Mouse (Mus musculus) MEL (cell line): ENCODE data around the gene Ikzf2. TPM values are rescaled to one million over a fixed set of nuclear protein-coding genes. Genes with fewer than 3 reads are reported as not detected.

Source experiments
- DNase-seq: peaks from one replicate; pipeline ENCODE4 v3.0.0; 2011; ENCODE audit warnings: low read depth, low spot score
- H3K27ac ChIP-seq: 2 replicates; pipeline ENCODE4 v1.5.1; 2012; ENCODE audit warnings: low read depth, mild to moderate bottlenecking, control low read depth, low read length, moderate library complexity; ENCODE audit not compliant: control insufficient read depth
- H3K27me3 ChIP-seq, 2 experiments: fragments of 150-350 bp in 1 of 2; sonication (generic) in 1 of 2; 2 replicates each; pipeline ENCODE4 v1.6.1; 2012; ENCODE audit warnings: low read length in 2 of 2, mild to moderate bottlenecking in 2 of 2, improper control_type of control experiment in 1 of 2, moderate library complexity in 1 of 2; ENCODE audit not compliant: insufficient read depth in 2 of 2, control insufficient read depth in 1 of 2
- H3K36me3 ChIP-seq, 2 experiments: 2 replicates each; pipeline ENCODE4 v1.6.1; 2012 to 2014; ENCODE audit warnings: low read length in 2 of 2, improper control_type of control experiment in 1 of 2, inconsistent platforms in 1 of 2, mild to moderate bottlenecking in 1 of 2; ENCODE audit not compliant: insufficient read depth in 2 of 2, control insufficient read depth in 1 of 2
- H3K4me1 ChIP-seq, 2 experiments: fragments of 150-350 bp in 1 of 2; sonication (generic) in 1 of 2; 2 replicates each; pipeline ENCODE4 v1.6.1; 2012; ENCODE audit warnings: low read length in 2 of 2, improper control_type of control experiment in 1 of 2, mild to moderate bottlenecking in 1 of 2; ENCODE audit not compliant: insufficient read depth in 2 of 2, control insufficient read depth in 1 of 2
- H3K4me3 ChIP-seq, 2 experiments: fragments of 150-350 bp in 1 of 2; sonication (generic) in 1 of 2; 2 replicates each; pipeline ENCODE4 v1.5.1; 2012; ENCODE audit warnings: low read depth in 2 of 2, low read length in 2 of 2, mild to moderate bottlenecking in 2 of 2, moderate library complexity in 2 of 2, control low read depth in 1 of 2, improper control_type of control experiment in 1 of 2; ENCODE audit not compliant: control insufficient read depth in 1 of 2, insufficient read depth in 1 of 2
- H3K79me2 ChIP-seq: 2 replicates; pipeline ENCODE4 v1.6.1; 2012; ENCODE audit warnings: mild to moderate bottlenecking, low read length, moderate library complexity; ENCODE audit not compliant: control insufficient read depth, poor library complexity, insufficient read depth
- H3K9ac ChIP-seq: 2 replicates; pipeline ENCODE4 v1.6.1; 2012; ENCODE audit warnings: low read depth, mild to moderate bottlenecking, control low read depth, low read length, moderate library complexity; ENCODE audit not compliant: control insufficient read depth, poor library complexity, severe bottlenecking
- H3K9me3 ChIP-seq: fragments of 150-350 bp; sonication (generic); replicated peaks from 2 replicates; pipeline ENCODE4 v1.6.1; 2012; ENCODE audit warnings: mild to moderate bottlenecking, low read length, improper control_type of control experiment, moderate library complexity; ENCODE audit not compliant: insufficient read depth
- BHLHE40 ChIP-seq: IDR thresholded peaks from 2 replicates; pipeline ENCODE4 v1.6.1; 2012; ENCODE audit warnings: low read depth, mild to moderate bottlenecking, inconsistent platforms, low read length, improper control_type of control experiment, borderline replicate concordance
- CHD1 ChIP-seq: IDR thresholded peaks from 2 replicates; pipeline ENCODE4 v1.6.1; 2012; ENCODE audit warnings: low read depth, mild to moderate bottlenecking, inconsistent platforms, low read length, improper control_type of control experiment
- CHD2 ChIP-seq: IDR thresholded peaks from 2 replicates; pipeline ENCODE4 v1.6.1; 2011; ENCODE audit warnings: low read length, improper control_type of control experiment
- CTCF ChIP-seq, 3 experiments: IDR thresholded peaks in 2 of 3; conservative IDR thresholded peaks in 1 of 3; 2 replicates each; pipeline ENCODE4 v1.5.1; 2011 to 2012; ENCODE audit warnings: low read length in 3 of 3, low read depth in 2 of 3, mild to moderate bottlenecking in 2 of 3, improper control_type of control experiment in 1 of 3, inconsistent platforms in 1 of 3, mixed read lengths in 1 of 3, moderate library complexity in 1 of 3; ENCODE audit not compliant: control insufficient read depth in 1 of 3, insufficient read depth in 1 of 3, poor library complexity in 1 of 3, severe bottlenecking in 1 of 3
- E2F4 ChIP-seq: IDR thresholded peaks from 2 replicates; pipeline ENCODE4 v1.6.1; 2011; ENCODE audit warnings: low read depth, low read length, improper control_type of control experiment, borderline replicate concordance
- GABPA ChIP-seq: IDR thresholded peaks from 2 replicates; pipeline ENCODE4 v1.6.1; 2012; ENCODE audit warnings: low read depth, mild to moderate bottlenecking, inconsistent platforms, low read length, improper control_type of control experiment, moderate library complexity
- GATA1 ChIP-seq: IDR thresholded peaks from 2 replicates; pipeline ENCODE4 v1.6.1; 2011; ENCODE audit warnings: low read depth, low read length, improper control_type of control experiment
- KAT2A ChIP-seq: conservative IDR thresholded peaks from 2 replicates; pipeline ENCODE4 v1.6.1; 2012; ENCODE audit warnings: low read depth, low read length, improper control_type of control experiment, inconsistent platforms
- MAFK ChIP-seq: IDR thresholded peaks from 2 replicates; pipeline ENCODE4 v1.6.1; 2011; ENCODE audit warnings: low read depth, mild to moderate bottlenecking, low read length, improper control_type of control experiment, borderline replicate concordance
- MAX ChIP-seq: IDR thresholded peaks from 2 replicates; pipeline ENCODE4 v1.6.1; 2011; ENCODE audit warnings: low read length, improper control_type of control experiment
- MAZ ChIP-seq: IDR thresholded peaks from 2 replicates; pipeline ENCODE4 v1.6.1; 2012; ENCODE audit warnings: low read depth, mild to moderate bottlenecking, inconsistent platforms, low read length, improper control_type of control experiment
- MXI1 ChIP-seq: IDR thresholded peaks from 2 replicates; pipeline ENCODE4 v1.6.1; 2011; ENCODE audit warnings: mild to moderate bottlenecking, low read depth, low read length, improper control_type of control experiment
- MYB ChIP-seq: IDR thresholded peaks from 2 replicates; pipeline ENCODE4 v1.6.1; 2011; ENCODE audit warnings: mild to moderate bottlenecking, low read depth, low read length, improper control_type of control experiment
- MYC ChIP-seq: IDR thresholded peaks from 2 replicates; pipeline ENCODE4 v1.6.1; 2011; ENCODE audit warnings: low read depth, mild to moderate bottlenecking, low read length, improper control_type of control experiment, moderate library complexity
- NELFE ChIP-seq: IDR thresholded peaks from 2 replicates; pipeline ENCODE4 v1.6.1; 2011; ENCODE audit warnings: low read depth, low read length, improper control_type of control experiment
- POLR2AphosphoS2 ChIP-seq: IDR thresholded peaks from 2 replicates; pipeline ENCODE4 v1.6.1; 2011; ENCODE audit warnings: low read length, improper control_type of control experiment
- POLR2AphosphoS5 ChIP-seq: IDR thresholded peaks from 2 replicates; pipeline ENCODE4 v1.6.1; 2012; ENCODE audit warnings: low read depth, borderline replicate concordance, mild to moderate bottlenecking, inconsistent platforms, low read length, moderate library complexity, mixed read lengths
- RCOR1 ChIP-seq: IDR thresholded peaks from 2 replicates; pipeline ENCODE4 v1.6.1; 2012; ENCODE audit warnings: low read depth, mild to moderate bottlenecking, inconsistent platforms, low read length, improper control_type of control experiment
- SIN3A ChIP-seq: IDR thresholded peaks from 2 replicates; pipeline ENCODE4 v1.6.1; 2012; ENCODE audit warnings: low read length, improper control_type of control experiment, inconsistent platforms
- SMC3 ChIP-seq: IDR thresholded peaks from 2 replicates; pipeline ENCODE4 v1.6.1; 2011; ENCODE audit warnings: low read depth, low read length, improper control_type of control experiment
- TBP ChIP-seq: IDR thresholded peaks from 2 replicates; pipeline ENCODE4 v1.8.0; 2011; ENCODE audit warnings: low read depth, low read length, improper control_type of control experiment
- USF1 ChIP-seq: IDR thresholded peaks from 2 replicates; pipeline ENCODE4 v1.6.1; 2014; ENCODE audit warnings: low read depth, mild to moderate bottlenecking, inconsistent platforms, low read length, improper control_type of control experiment, moderate library complexity
- ZC3H11A ChIP-seq: IDR thresholded peaks from 2 replicates; pipeline ENCODE4 v1.6.1; 2012; ENCODE audit warnings: low read depth, mild to moderate bottlenecking, inconsistent platforms, low read length, improper control_type of control experiment
- polyA plus RNA-seq, 2 experiments: library from polyadenylated mRNA; stranded (reverse) in 1 of 2; unstranded in 1 of 2; fragments of >175 nt in 1 of 2; fragments of >200 nt in 1 of 2; gene quantifications; 2 replicates each; pipeline versions ENCODE4 v1.2.1 to v1.2.4; 2012; ENCODE audit warnings: low replicate concordance in 2 of 2, low read depth in 1 of 2; ENCODE audit not compliant: insufficient read length in 2 of 2, insufficient read depth in 1 of 2, missing spikeins in 1 of 2
- total RNA-seq: library from RNA; depleted of rRNA; stranded (reverse); fragments of 300-350 nt; gene quantifications from 2 replicates; pipeline ENCODE4 v1.2.3, GENCODE M21; 2012

Gene Ikzf2
- total and polyA plus RNA-seq, 3 experiments, result 2.9 to 5.6 TPM; not detected in 1

- no peaks in the 10 kb centered on the region for H3K36me3 ChIP-seq
- TF ChIP-seq MYB (no peak), TBP (no peak), MAFK (no peak), GABPA (no peak), POLR2AphosphoS2 (no peak), POLR2AphosphoS5 (no peak), GATA1 (no peak), USF1 (no peak), E2F4 (no peak), MAX (no peak), RCOR1 (no peak), CTCF (IDR thresholded peaks at IDR 0.05 in 2 of 3, conservative IDR thresholded peaks at IDR 0.05 in 1 of 3; ENCODE audit: control insufficient read depth in 1 of 3, insufficient read depth in 1 of 3, low read depth in 2 of 3, low read length in 3 of 3, poor library complexity in 1 of 3, severe bottlenecking in 1 of 3) (no peak), SMC3 (no peak), KAT2A (no peak)
- H3K27me3 ChIP-seq, result no peaks in the 10 kb centered on the region; a peak in 1 of 4 replicates
- H3K4me1 ChIP-seq, result no peaks in the 10 kb centered on the region
- H3K27ac ChIP-seq, result no peak overlapping the region
- H3K9ac ChIP-seq, result no peak overlapping the region
- DNase-seq, result no peak
- H3K79me2 ChIP-seq, result no peaks in the 10 kb centered on the region
- H3K9me3 ChIP-seq, result no peaks in the 10 kb centered on the region
- no peak overlapping the region for H3K4me3 ChIP-seq
These were observed 21.5 kb upstream of the Ikzf2 start for GRCm38 (mm10) chr1:69708571-69708970.

GRCm38 (mm10) chr1:69703506-69704156 is 16.6 kb upstream of the Ikzf2 start:
- no peak for TF ChIP-seq MXI1
- TF ChIP-seq CHD1, result no peak
- TF ChIP-seq MYB, result no peak
- TF ChIP-seq MAFK, result no peak
- no peak for TF ChIP-seq NELFE
- no peak for TF ChIP-seq MAX
- TF ChIP-seq RCOR1, result no peak
- TF ChIP-seq MAZ, result no peak
- no peak for TF ChIP-seq BHLHE40
- TF ChIP-seq E2F4, result no peak
- no peak for TF ChIP-seq GABPA
- TF ChIP-seq TBP, result no peak
- TF ChIP-seq CHD2, result no peak
- no peak for TF ChIP-seq GATA1
- no peak for TF ChIP-seq ZC3H11A
- no peak for TF ChIP-seq SIN3A
- no peak for TF ChIP-seq MYC
- TF ChIP-seq SMC3, result no peak
- no peak for TF ChIP-seq POLR2AphosphoS2
- Histone ChIP-seq H3K36me3 (no peaks in the 10 kb centered on the region), H3K9me3 (no peaks in the 10 kb centered on the region), H3K4me3 (no peak overlapping the region), H3K27ac (no peak overlapping the region), H3K79me2 (no peaks in the 10 kb centered on the region), H3K27me3 (no peaks in the 10 kb centered on the region; a peak in 1 of 4 replicates), H3K4me1 (no peaks in the 10 kb centered on the region), H3K9ac (no peak overlapping the region)
- no peak for DNase-seq
